Mouse (Mus musculus) ES-E14 (cell line): ENCODE measurements around the gene Gcnt1.

Experiments used
- CHD2 ChIP-seq: IDR thresholded peaks from 2 replicates; pipeline ENCODE4 v1.6.1; 2014; ENCODE audit warnings: mild to moderate bottlenecking, low read depth, low read length, inconsistent platforms
- MAFK ChIP-seq: IDR thresholded peaks from 2 replicates; pipeline ENCODE4 v1.6.1; 2014; ENCODE audit warnings: mild to moderate bottlenecking, low read depth, low read length, inconsistent platforms; ENCODE audit not compliant: insufficient read depth
- ZNF384 ChIP-seq: IDR thresholded peaks from 2 replicates; pipeline ENCODE4 v1.6.1; 2012; ENCODE audit warnings: low read depth, low read length, inconsistent platforms

GRCm38 (mm10) chr19:17314451-17314850 lies 58.2 kb downstream of the Gcnt1 start:
- TF ChIP-seq ZNF384 (no peak), MAFK (no peak), CHD2 (no peak)
